Mouse (Mus musculus): ENCODE data around the gene G6pc. TPM values are rescaled to one million over a fixed set of nuclear protein-coding genes. Genes with fewer than 3 reads are reported as not detected.

The G6pc gene
- polyA plus RNA-seq, 1 experiment from 2014 or later: not detected

DNA sequence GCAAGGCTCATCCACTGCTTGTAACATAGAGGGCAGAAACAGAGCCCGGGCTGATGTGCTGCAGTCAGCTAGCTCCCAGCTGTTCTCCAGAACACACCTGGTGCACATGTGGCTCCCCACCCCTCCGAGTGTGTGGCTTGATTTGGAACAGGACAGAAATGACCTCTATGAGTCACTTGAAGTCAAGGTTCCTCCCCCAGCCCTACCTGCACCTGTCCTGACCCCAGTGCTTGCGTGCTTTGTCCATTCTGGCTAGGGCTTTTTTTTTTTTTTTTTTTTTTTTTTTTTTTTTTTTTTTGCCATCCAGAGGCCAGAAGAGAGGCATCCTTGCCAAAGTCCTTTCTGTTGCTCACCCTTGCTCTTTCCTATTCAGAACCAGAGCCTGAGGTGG lies 15.6 kb upstream of the G6pc start:
- Histone ChIP-seq H3K9ac (ENCODE audit: low read length) (no peak overlapping the region), H3K4me3 (ENCODE audit: low read length) (no peak overlapping the region), H3K36me3 (ENCODE audit: control insufficient read depth, insufficient read depth) (no peaks in the 10 kb centered on the region), H3K27ac (ENCODE audit: low read length) (no peak overlapping the region), H3K27me3 (ENCODE audit: control insufficient read depth, insufficient read depth, low read length) (no peaks in the 10 kb centered on the region), H3K4me1 (ENCODE audit: control insufficient read depth, insufficient read depth, low read length) (no peaks in the 10 kb centered on the region), H3K4me2 (ENCODE audit: low read depth, low read length) (no peak overlapping the region), H3K9me3 (replicated peaks; ENCODE audit: control insufficient read depth, low read length) (no peaks in the 10 kb centered on the region; the same call in 1 of the 2 replicates)
- WGBS: 59% methylated on average over 3 of the region's 3 CpGs
- ATAC-seq (replicated peaks; ENCODE audit: extremely low read depth, insufficient read depth, low FRiP score): no peak

DNA sequence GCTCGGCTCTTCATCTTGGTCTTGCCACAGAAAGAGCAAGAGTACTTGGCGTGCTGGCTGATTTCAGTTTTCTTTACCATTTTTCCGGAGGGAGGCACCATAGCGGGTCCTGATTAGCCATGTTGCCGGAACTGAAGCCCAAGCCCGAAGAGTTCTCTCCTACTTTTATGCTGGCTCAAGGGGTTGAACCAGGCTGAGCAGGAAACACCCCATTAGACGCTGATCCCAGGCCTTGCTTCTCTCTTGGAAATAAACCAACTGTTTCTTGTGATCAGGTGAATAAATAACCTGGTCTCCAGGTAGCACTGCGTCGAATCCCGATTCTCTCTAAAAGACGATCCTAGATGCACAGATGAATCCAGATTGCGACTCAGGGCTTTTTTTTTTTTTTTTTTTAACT lies 13.9 kb upstream of the G6pc start:
- no peaks in the 10 kb centered on the region for H3K27me3 ChIP-seq (ENCODE audit: control insufficient read depth, insufficient read depth, low read length)
- H3K4me3 ChIP-seq (ENCODE audit: low read length): no peak overlapping the region
- no peaks in the 10 kb centered on the region; the same call in 1 of the 2 replicates for H3K9me3 ChIP-seq (replicated peaks; ENCODE audit: control insufficient read depth, low read length)
- H3K4me1 ChIP-seq (ENCODE audit: control insufficient read depth, insufficient read depth, low read length): no peaks in the 10 kb centered on the region
- ATAC-seq (replicated peaks; ENCODE audit: extremely low read depth, insufficient read depth, low FRiP score): no peak
- no peaks in the 10 kb centered on the region for H3K36me3 ChIP-seq (ENCODE audit: control insufficient read depth, insufficient read depth)
- H3K4me2 ChIP-seq (ENCODE audit: low read depth, low read length): no peak overlapping the region
- no peak overlapping the region for H3K9ac ChIP-seq (ENCODE audit: low read length)
- H3K27ac ChIP-seq (ENCODE audit: low read length): no peak overlapping the region
- 84% methylated on average over 12 of the region's 12 CpGs for WGBS

DNA sequence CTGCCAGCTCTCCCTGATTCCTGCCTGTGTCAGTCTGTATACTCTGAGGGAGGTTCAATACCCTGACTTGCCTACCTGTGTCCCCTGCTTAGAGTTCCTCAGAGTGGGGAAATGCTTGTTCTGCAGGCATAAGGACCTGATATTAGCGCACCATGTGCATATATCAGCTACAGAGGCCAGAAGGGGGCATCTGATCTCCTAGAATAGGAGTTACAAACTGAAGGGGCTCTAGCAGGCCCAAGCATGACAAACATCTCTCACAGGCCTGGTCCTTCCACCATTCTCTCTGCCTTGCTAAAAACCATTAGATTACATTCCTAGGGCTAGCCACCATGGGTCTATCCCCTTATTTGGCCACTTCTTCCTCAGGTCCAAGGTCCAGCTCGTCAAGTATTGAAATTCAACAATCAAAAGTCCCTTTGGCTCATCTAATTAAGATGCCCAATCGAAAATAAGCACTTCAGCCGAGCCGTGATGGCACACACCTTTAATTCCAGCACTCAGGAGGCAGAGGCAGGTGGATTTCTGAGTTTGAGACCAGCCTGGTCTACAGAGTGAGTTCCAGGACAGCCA lies 12.8 kb upstream of the G6pc start:
- no peak for ATAC-seq (replicated peaks; ENCODE audit: extremely low read depth, insufficient read depth, low FRiP score)
- H3K9ac ChIP-seq (ENCODE audit: low read length): no peak overlapping the region
- no peaks in the 10 kb centered on the region for H3K4me1 ChIP-seq (ENCODE audit: control insufficient read depth, insufficient read depth, low read length)
- no peaks in the 10 kb centered on the region for H3K27me3 ChIP-seq (ENCODE audit: control insufficient read depth, insufficient read depth, low read length)
- H3K36me3 ChIP-seq (ENCODE audit: control insufficient read depth, insufficient read depth): no peaks in the 10 kb centered on the region
- H3K27ac ChIP-seq (ENCODE audit: low read length): no peak overlapping the region
- no peak overlapping the region for H3K4me3 ChIP-seq (ENCODE audit: low read length)
- no peak overlapping the region for H3K4me2 ChIP-seq (ENCODE audit: low read depth, low read length)
- WGBS: 85% methylated on average over 5 of the region's 5 CpGs
- H3K9me3 ChIP-seq (replicated peaks; ENCODE audit: control insufficient read depth, low read length): no peaks in the 10 kb centered on the region; the same call in 1 of the 2 replicates

DNA sequence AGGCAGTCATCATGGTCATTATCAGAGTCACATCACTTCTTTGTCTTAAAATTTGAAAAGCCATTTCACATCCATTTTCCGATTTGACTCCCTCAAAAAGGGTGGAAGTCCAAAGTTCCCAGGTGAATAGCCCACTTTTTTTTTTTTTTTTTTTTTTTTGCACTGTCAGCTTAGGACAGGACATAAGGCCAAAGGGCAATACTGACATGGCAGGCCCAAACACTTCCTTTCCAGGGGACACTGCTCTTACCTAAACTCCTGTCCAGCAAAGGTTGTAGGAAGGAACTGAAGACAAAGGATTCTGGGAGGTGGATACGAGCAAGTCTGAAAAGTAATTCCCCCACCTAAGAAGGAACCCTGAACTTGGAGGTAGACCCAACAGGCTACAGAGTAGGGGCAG lies 11.4 kb upstream of the G6pc start:
- Histone ChIP-seq H3K27me3 (ENCODE audit: control insufficient read depth, insufficient read depth, low read length) (no peaks in the 10 kb centered on the region), H3K27ac (ENCODE audit: low read length) (no peak overlapping the region), H3K9ac (ENCODE audit: low read length) (no peak overlapping the region), H3K36me3 (ENCODE audit: control insufficient read depth, insufficient read depth) (no peaks in the 10 kb centered on the region), H3K4me2 (ENCODE audit: low read depth, low read length) (no peak overlapping the region), H3K4me1 (ENCODE audit: control insufficient read depth, insufficient read depth, low read length) (peaks cover 10% of the 10 kb centered on the region), H3K4me3 (ENCODE audit: low read length) (no peak overlapping the region), H3K9me3 (replicated peaks; ENCODE audit: control insufficient read depth, low read length) (no peaks in the 10 kb centered on the region)
- no peak for ATAC-seq (replicated peaks; ENCODE audit: extremely low read depth, insufficient read depth, low FRiP score)
- 88% methylated on average over 2 of the region's 2 CpGs for WGBS

DNA sequence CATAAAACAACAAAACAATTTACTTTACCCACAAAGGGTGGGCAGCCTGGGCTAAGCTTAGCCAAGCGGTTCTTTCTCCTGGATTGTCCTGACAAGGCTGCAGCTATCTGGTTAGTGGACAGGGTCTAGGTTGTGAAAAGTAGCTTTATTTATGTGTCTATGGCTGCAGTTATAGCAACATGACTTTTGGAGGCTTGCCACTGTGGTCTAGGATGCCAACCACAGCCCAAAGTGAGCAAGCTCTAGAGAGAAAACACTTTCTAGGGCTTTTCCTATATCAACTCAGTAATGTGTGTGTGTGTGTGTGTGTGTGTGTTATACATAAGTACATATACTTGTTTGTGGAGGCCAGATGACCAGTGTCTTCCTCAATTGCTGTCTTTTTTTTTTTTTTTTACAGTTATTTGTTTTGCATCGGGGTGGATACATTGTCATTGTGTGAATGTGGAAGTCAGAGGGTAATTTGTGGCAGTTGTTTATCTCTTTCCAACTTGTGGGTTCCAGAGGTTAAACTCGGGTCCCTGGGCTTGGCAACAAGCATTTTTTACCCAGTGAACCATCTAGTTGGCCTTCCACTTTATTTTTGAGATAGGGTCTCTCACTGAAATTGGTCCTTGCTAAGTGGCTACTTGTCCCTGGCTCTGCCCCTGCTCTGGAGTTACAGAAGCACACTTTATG lies 9.7 kb upstream of the G6pc start:
- Histone ChIP-seq H3K4me3 (ENCODE audit: low read length) (no peak overlapping the region), H3K36me3 (ENCODE audit: control insufficient read depth, insufficient read depth) (no peaks in the 10 kb centered on the region), H3K27me3 (ENCODE audit: control insufficient read depth, insufficient read depth, low read length) (no peaks in the 10 kb centered on the region), H3K4me2 (ENCODE audit: low read depth, low read length) (no peak overlapping the region), H3K9me3 (replicated peaks; ENCODE audit: control insufficient read depth, low read length) (no peaks in the 10 kb centered on the region), H3K27ac (ENCODE audit: low read length) (no peak overlapping the region), H3K4me1 (ENCODE audit: control insufficient read depth, insufficient read depth, low read length) (peaks cover 10% of the 10 kb centered on the region), H3K9ac (ENCODE audit: low read length) (no peak overlapping the region)
- ATAC-seq (replicated peaks; ENCODE audit: extremely low read depth, insufficient read depth, low FRiP score): no peak
- 78% methylated on average over 3 of the region's 3 CpGs for WGBS

DNA sequence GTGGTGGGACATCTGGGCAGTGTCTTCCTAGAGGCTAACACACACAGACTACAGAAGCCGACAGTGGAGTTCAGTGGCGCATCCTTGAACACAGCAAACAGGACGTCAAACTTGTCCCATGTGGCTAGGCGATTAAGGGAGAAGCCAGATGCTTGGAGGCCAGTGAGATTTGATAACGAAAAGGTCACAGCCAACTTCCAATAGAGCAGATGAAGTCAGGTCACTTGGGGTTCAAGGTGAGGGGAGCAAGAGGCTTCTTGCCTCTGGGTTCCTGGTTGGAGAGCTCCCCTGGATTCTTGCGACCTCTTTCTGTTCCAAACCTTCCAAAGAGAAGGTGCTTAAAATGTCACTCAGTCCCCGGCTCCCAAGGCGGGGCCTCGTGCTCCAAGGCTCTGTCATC lies 7.6 kb upstream of the G6pc start:
- no peaks in the 10 kb centered on the region for H3K36me3 ChIP-seq (ENCODE audit: control insufficient read depth, insufficient read depth)
- H3K4me3 ChIP-seq (ENCODE audit: low read length): no peak overlapping the region
- WGBS: 59% methylated on average over 9 of the region's 9 CpGs
- H3K9me3 ChIP-seq (replicated peaks; ENCODE audit: control insufficient read depth, low read length): no peaks in the 10 kb centered on the region
- ATAC-seq (replicated peaks; ENCODE audit: extremely low read depth, insufficient read depth, low FRiP score): no peak
- H3K27me3 ChIP-seq (ENCODE audit: control insufficient read depth, insufficient read depth, low read length): no peaks in the 10 kb centered on the region
- H3K4me2 ChIP-seq (ENCODE audit: low read depth, low read length): no peak overlapping the region
- H3K27ac ChIP-seq (ENCODE audit: low read length): peak overlapping the region; percentile 73
- H3K4me1 ChIP-seq (ENCODE audit: control insufficient read depth, insufficient read depth, low read length): peaks cover 10% of the 10 kb centered on the region
- H3K9ac ChIP-seq (ENCODE audit: low read length): no peak overlapping the region

DNA sequence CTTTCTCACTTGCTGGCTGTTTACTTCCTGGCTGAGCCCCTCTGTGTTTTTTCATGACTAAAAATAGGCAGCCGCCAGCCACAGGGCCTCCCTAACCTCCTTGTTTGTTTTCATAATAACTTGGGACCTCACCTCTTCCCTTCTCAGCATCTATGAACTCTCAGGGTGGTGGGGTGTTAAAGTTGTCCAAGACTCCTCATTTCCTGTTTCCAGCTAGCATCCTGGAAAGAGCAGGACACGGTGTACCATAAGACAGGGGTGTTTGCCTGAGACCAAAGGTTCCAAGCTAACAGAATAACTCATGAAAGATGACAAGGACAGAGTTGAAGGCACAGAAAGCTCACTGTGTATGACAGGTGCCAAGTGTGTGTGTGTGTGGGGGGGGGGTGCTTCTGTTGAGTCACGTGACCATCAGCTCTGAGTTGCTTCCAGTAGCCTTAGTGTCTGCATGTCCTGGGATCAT lies 6.7 kb upstream of the G6pc start:
- 28% methylated on average over 3 of the region's 3 CpGs for WGBS
- Histone ChIP-seq H3K4me1 (ENCODE audit: control insufficient read depth, insufficient read depth, low read length) (peaks cover 10% of the 10 kb centered on the region), H3K9ac (ENCODE audit: low read length) (no peak overlapping the region), H3K27ac (ENCODE audit: low read length) (peak overlapping the region; percentile 73), H3K27me3 (ENCODE audit: control insufficient read depth, insufficient read depth, low read length) (no peaks in the 10 kb centered on the region), H3K9me3 (replicated peaks; ENCODE audit: control insufficient read depth, low read length) (no peaks in the 10 kb centered on the region), H3K4me3 (ENCODE audit: low read length) (no peak overlapping the region), H3K36me3 (ENCODE audit: control insufficient read depth, insufficient read depth) (no peaks in the 10 kb centered on the region), H3K4me2 (ENCODE audit: low read depth, low read length) (no peak overlapping the region)
- ATAC-seq (replicated peaks; ENCODE audit: extremely low read depth, insufficient read depth, low FRiP score): peak; percentile 32

DNA sequence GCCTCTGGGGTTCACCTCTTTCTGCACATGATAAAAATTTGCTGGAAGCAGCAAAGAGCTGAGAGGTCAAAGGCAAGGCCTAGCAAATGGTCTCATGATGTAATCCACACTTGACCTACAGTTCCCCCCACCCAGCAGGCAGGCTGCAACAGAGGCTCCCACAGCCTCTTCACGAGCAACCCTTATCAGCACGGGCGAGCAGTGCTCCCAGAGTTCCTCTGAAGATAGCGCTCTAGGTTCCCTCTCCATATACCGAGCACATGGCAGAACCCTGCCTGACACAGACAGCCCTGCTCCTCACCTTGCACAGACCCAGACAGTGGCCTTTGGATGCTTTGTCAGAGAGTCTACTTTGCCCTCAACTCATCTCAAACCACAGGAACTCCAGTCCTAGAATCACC lies 2.8 kb upstream of the G6pc start:
- no peak for ATAC-seq (replicated peaks; ENCODE audit: extremely low read depth, insufficient read depth, low FRiP score)
- WGBS: 16% methylated on average over 5 of the region's 5 CpGs
- Histone ChIP-seq H3K4me2 (ENCODE audit: low read depth, low read length) (no peak overlapping the region), H3K4me1 (ENCODE audit: control insufficient read depth, insufficient read depth, low read length) (peaks cover 10% of the 10 kb centered on the region), H3K9ac (ENCODE audit: low read length) (no peak overlapping the region), H3K27me3 (ENCODE audit: control insufficient read depth, insufficient read depth, low read length) (no peaks in the 10 kb centered on the region), H3K36me3 (ENCODE audit: control insufficient read depth, insufficient read depth) (no peaks in the 10 kb centered on the region), H3K9me3 (replicated peaks; ENCODE audit: control insufficient read depth, low read length) (no peaks in the 10 kb centered on the region), H3K4me3 (ENCODE audit: low read length) (no peak overlapping the region), H3K27ac (ENCODE audit: low read length) (no peak overlapping the region)

DNA sequence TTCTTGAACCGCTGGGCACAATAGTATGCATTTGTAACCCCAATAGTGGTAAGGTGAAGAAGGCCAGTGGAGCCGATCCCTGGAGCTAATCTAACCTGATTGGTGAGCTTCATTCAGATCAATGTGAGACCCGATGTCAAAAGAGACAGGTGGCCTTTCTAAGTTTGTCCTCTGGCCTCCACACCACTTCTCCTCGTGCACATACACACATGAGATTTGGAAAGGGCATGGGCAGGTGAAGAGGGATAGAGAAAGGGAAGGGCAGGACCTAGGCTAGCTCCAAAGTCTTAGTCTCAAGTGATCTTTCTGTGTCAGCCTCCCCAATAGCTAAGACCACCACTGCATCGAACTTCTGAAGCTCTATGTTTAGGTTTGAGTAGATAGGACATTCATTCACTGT lies 2.8 kb downstream of the G6pc start:
- Histone ChIP-seq H3K36me3 (ENCODE audit: control insufficient read depth, insufficient read depth) (no peaks in the 10 kb centered on the region), H3K4me2 (ENCODE audit: low read depth, low read length) (no peak overlapping the region), H3K9ac (ENCODE audit: low read length) (no peak overlapping the region), H3K4me1 (ENCODE audit: control insufficient read depth, insufficient read depth, low read length) (no peaks in the 10 kb centered on the region), H3K27me3 (ENCODE audit: control insufficient read depth, insufficient read depth, low read length) (no peaks in the 10 kb centered on the region), H3K9me3 (replicated peaks; ENCODE audit: control insufficient read depth, low read length) (no peaks in the 10 kb centered on the region), H3K4me3 (ENCODE audit: low read length) (no peak overlapping the region), H3K27ac (ENCODE audit: low read length) (no peak overlapping the region)
- 69% methylated on average over 5 of the region's 5 CpGs for WGBS
- ATAC-seq (replicated peaks; ENCODE audit: extremely low read depth, insufficient read depth, low FRiP score): no peak

Measured in heart, embryonic 16.5 days (tissue).